Comparison of ENCODE assay signal across 16 mouse cellular contexts in the genomic region with DNA sequence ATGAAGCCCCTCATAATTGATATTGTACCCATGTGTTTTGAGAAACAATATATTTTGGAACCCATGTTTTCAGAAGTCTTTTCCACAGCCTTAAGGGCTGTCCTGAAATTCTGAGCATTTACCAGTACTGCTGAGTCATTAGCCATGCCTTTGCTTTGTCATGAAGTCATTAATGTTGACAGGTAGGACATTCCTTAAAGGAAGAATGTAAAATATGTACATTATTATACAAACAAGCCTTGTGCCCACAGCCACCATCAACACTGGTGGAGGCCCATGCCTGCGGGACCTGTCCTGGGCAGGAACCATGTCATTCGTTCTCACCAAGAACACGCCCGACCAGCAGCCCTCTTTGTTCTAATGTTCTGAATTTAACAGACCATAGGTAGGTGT.
DNase-seq lines count a peak whose midpoint lies in the region; TF ChIP-seq lines count a peak whose summit lies in the region.
"Had no signal": no experiment of that assay in that cellular context is flagged by ENCODE, and none has a peak within 500 bp of the region (broad histone marks: within the 10 kb centered on the region; RNA-seq: fewer than 3 reads in every experiment).

No protein-coding gene starts in this region.

- no peak overlapping the region for H3K4me3 ChIP-seq in left cerebral cortex, adult 2 months
- H3K4me3 ChIP-seq: embryonic facial prominence, embryonic 10.5 days; embryonic facial prominence, embryonic 12.5 days; forebrain, embryonic 13.5 days; forebrain, embryonic 15.5 days had no signal

- H3K27ac ChIP-seq in left cerebral cortex, adult 2 months, result peak overlapping the region; percentile 75
- H3K27ac ChIP-seq: embryonic facial prominence, embryonic 10.5 days; embryonic facial prominence, embryonic 12.5 days; forebrain, embryonic 13.5 days; forebrain, embryonic 15.5 days had no signal

- intact Hi-C loops in left cerebral cortex, adult 2 months (cut with DNase I), result no loop called here
- intact Hi-C loops in left cerebral cortex, postnatal 36 days (cut with DNase I), result no loop called here

- no peak for TF ChIP-seq CTCF in left cerebral cortex, adult 2 months (IDR thresholded peaks at IDR 0.05)

- DNase-seq in heart, adult 11 months, result peak; percentile 70
- no peak for DNase-seq in heart, adult 9 months (ENCODE audit: low spot score in 2 of 2)
- no peak for DNase-seq in left cerebral cortex, adult 2 months (ENCODE audit: extremely low spot score in 1 of 2, low spot score in 2 of 2)
- no peak for DNase-seq in left cerebral cortex, postnatal 36 days (ENCODE audit: low spot score in 2 of 2)
- peak; percentile 82 for DNase-seq in R1 (ENCODE audit: low read depth, low spot score)
- no peak for DNase-seq in right cerebral cortex, postnatal 10 days (ENCODE audit: low spot score in 2 of 2)
- DNase-seq in natural killer cell, adult 2 months (ENCODE audit: low spot score in 2 of 2), result no peak
- DNase-seq: adrenal gland, postnatal 14 days; adrenal gland, postnatal 36 days; B cell, adult 2 months; cerebellum, adult 11-12 months; cerebellum, adult 2 months had no signal

Comparison
In these comparisons a context has a peak if more than half of its experiments do, and no peak if none do; other contexts are left out.
1. DNase-seq: peak in heart, adult 11 months (single experiment) and R1 (single experiment); none in heart, adult 9 months (0 of 2), left cerebral cortex, adult 2 months (0 of 2), left cerebral cortex, postnatal 36 days (0 of 2), right cerebral cortex, postnatal 10 days (0 of 2) and natural killer cell, adult 2 months (0 of 2).